Mouse (Mus musculus) megakaryocyte-erythroid progenitor cell, adult 5-6 weeks (primary cell): ENCODE data around the gene Clic1. TPM values are rescaled to one million over a fixed set of nuclear protein-coding genes. Genes with fewer than 3 reads are reported as not detected.

Source experiments
- ATAC-seq: replicated peaks from 2 replicates; pipeline ENCODE4 v1.8.0; 2016; ENCODE audit warnings: mild to moderate bottlenecking, inconsistent platforms; ENCODE audit not compliant: severe bottlenecking, poor library complexity, low FRiP score, low TSS enrichment
- total RNA-seq, 2 experiments: library from RNA; stranded (forward) in 1 of 2; stranded (reverse) in 1 of 2; fragments of 200-1000, 215-1000 nt in 1 of 2; fragments of >200 nt in 1 of 2; fragmentation: Nextera tagmentation in 1 of 2; gene quantifications; 2 replicates each; pipeline ENCODE4 v1.2.3; 2014 to 2017

The Clic1 gene
- total RNA-seq, 2 experiments from 2014 or later: 137 TPM

DNA sequence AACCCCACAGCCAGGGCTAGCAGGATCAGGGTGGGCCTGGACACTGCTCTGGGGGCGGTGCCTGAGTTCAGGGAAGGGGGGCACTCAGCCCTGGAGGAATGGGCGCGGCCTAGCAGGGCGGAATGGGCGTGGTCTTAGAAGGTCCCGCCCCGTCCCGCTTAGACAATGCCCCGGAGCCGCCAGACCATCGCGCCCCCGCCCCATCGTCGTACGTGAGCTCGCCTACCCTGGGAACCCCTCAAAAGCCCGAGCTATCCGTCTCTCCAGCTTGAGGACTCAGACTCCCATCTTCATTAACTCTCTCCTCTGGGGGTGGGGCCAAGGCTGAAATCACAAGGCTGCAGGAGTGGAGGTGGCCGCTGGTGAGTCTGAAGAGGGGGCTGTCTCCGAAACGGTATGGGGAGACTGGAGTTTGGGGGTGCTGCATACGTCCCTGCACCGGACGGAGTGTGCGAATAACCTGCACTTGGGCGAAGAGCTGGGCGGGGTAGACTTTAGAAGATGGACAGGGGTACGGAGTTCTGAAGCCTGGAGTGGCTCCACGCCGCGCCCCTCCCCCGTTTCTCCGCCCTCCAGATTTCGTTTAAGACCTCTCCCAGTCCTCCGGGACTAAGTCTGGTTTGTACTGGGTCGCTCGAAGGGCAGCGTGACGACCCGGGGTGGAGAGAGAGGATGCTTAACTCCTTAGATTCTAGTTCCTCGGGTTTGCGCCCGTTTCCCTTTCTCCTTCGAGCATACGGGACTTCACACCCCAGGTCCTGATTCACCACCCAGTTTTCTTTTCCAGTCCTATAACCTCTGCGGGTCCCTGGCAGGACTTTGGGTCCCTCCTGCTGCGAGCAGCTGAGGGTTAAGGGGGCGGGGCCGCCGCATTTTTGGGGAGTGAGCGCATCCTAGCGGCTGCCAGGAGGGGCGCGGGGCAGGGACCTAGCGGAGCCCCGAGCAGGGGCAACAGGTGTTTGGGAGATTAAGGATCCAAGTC lies 9.4 kb downstream of the Clic1 start, which contains the start of gene Ddah2:
Gene Ddah2 (plus strand): TSS at position 125 of the 982 bp plus-strand sequence.
- ATAC-seq: peak; percentile 58

DNA sequence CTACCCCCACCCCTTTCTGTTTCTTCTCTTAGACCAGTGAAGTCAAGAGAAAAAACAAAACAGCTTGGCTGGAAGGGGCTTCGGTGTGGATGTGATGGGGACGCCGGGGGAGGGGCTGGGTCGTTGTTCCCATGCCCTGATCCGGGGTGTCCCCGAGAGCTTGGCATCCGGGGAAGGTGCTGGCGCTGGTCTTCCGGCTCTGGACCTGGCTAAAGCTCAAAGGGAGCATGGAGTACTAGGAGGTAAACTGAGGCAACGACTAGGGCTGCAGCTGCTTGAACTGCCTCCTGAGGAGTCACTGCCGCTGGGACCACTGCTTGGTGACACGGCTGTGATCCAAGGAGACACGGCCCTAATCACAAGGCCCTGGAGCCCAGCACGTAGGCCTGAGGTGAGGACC lies 10.3 kb downstream of the Clic1 start:
- no peak for ATAC-seq

DNA sequence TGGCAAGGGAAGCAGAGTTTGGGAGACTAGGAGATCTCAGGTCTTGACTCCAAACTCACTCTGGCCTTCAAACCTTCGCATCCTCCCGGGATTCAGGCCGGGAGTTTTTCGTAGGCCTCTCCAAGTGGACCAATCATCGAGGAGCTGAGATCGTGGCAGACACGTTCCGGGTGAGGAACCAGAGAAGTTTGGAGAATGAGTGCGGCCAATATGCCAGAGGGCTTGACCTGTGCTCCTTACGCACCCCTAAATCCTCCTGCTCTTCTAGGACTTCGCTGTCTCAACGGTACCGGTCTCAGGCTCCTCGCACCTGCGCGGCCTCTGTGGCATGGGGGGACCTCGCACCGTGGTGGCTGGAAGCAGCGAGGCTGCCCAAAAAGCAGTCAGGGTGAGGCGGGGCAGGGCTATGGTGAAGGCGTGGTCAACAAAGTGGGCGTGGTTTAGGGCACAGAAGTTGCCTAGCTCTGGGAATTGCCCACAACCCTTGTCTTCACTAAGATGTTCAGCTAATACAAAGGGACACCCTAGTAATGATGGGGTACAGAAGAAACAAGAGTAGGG lies 11.1 kb downstream of the Clic1 start:
- ATAC-seq: no peak

DNA sequence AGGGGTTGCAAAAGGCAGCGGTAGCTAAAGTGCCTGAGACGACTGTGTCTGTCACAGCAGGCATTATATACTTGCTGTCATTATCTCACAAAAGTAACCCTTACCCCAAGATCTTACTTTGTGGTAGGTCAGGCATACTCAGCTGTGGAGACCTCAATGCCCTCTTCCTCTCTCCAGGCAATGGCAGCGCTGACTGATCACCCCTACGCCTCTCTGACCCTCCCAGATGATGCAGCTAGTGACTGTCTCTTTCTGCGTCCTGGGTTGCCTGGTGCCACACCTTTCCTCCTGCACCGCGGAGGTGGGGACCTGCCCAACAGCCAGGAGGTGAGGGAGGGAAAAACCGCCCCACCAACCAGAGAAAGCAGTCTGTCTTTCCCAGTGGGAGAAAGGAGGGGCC lies 11.5 kb downstream of the Clic1 start:
- ATAC-seq: no peak

DNA sequence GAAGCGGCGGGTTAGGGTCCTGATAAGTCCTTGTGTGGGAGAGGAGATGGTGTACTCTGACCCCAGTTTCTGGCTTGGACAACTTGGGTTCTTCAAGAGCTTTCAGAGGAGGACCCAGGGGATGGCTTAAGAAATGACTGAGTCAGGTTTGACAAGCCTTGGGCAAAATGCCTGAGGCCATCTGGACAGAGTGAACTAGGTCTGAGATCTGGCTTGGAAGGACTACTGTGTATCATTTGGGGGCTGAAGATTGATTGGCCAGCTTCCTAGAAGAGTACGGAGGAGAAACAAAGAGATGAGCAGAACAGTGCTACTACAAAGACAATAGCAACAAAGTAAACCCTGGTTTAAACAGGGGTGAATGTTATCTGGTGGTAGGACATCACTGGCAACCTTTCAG lies 13.7 kb downstream of the Clic1 start:
- ATAC-seq: no peak

DNA sequence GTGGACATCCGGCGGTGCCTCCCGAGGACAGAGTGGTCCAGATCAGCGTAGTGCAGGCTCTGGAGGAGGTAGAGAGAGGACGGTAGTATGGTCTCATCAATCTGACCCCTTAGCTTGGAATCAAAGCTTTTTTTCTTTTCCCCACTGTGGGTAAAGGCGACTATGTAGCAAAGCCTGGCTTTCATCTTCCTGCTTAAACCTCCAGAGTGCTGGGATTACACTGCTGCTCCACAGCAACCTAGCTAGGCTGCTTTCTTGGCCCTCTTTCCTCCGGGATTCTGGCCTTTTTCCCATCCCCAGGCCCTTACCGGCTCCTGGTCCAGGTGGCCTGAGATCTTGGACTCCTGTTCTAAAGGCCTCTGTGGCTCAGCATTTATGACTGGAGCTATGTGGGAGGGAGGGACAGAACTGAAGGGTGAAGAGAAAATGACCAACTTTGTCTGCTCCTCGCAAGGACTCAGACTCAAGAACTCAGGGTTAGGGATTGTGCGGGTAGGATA lies 14.7 kb downstream of the Clic1 start:
- no peak for ATAC-seq

DNA sequence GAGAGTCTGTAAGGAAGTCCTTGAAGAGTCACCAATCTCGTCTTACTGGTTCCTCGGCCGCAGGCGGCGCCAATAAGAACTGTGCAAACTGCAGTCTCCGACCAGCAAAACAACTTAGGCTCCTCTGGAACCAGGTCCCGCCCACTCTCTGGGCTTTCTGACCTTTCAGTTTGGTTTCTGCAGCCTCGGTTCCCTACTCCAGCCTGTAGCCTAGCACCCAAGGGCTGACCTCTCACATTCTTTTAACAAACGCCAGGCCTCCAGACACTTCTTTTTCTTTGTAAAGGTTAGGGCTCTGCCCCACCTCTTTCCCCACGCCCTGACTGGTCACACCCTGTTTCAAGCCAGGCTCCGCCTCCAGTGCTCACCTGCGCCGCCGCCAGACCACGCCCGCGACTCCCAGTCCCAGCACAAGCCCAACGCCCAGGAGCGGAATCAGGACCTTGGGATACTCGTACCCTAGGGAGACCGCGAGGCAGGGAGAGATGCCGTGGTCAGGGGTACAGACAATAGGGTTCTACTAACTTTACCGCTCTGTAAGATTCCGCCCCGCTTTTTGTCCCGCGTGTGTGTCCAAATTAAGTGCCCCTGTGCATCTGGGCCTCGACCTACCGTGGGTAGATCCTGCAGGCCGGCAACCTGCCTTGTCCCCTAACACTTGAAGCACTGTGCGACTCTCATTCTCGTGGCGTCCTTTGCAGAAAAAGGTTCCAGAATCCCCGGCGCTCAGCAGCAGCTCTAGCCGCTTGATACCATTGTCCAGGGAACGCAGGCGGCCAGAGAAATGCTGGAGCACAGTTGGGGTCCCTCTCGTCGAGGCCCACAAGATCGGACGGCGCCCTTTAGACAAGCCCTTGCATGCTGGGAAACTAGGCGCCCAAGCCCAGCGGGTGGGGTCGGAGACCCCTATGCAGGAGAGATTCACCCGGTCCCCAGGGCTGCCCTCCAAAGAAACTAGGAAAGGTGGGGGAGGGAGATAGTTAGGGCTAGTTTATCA lies 15.5 kb downstream of the Clic1 start, which contains the start of gene Ly6g6c:
Gene Ly6g6c (plus strand): TSS at position 438 of the 997 bp plus-strand sequence.
- 0 out of 2 replicates have a peak, but pooled peaks have one; percentile 12 for ATAC-seq

DNA sequence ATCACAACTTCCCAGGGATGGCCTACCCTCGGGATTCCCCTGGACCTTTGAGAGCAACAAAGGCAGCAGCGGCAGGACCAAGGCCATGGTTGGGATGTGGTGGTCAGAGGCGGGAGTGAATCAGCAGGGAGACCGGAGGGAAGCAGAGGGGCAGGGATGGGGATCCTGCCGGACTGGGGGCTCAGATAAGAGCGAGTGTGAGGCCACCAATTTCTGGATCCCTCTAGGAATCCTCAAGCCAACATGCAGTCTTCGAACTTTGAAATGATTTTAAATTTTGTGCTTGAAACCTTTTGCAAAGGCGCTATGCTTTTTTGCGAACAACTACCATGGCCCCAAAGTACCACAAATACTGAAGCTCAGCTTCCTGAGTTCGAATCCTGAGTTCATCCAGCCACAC lies 16.3 kb downstream of the Clic1 start, which contains the start of gene Mpig6b:
Gene Mpig6b (minus strand): TSS at position 101 of the 400 bp plus-strand sequence.
- no peak for ATAC-seq

DNA sequence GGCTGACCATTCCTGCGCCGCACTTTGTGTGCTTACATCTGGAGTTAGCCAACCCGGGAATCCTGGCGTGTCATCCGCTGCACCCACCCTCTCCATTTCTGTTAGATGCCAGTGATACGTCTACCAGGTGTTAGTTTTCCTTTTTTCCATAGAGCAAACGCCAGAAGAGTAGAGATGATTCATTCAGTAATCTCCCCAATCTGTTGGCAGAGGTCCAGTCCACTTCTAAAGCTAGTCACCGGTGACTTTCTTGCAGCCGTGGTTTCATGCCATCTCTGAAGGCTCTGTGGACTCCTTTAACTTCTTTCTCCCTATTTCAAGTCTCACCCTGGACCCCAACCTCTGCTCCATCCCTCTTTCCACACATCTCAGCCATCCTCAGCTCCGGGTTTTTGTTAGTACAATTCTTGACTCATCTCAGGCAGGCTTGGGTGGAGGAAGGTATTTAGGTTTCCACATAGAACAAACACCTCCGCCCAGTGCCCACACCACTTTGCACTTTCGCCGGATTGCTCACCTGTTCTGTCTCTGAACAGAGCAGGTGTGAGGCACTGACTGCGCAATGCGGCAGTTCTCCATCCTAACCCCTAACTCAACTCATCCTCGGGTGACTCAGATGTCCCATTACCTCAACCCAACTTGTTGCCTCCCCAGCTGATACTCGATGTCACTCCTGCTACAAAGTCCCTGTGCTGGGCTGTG lies 18.6 kb downstream of the Clic1 start:
- ATAC-seq: no peak

DNA sequence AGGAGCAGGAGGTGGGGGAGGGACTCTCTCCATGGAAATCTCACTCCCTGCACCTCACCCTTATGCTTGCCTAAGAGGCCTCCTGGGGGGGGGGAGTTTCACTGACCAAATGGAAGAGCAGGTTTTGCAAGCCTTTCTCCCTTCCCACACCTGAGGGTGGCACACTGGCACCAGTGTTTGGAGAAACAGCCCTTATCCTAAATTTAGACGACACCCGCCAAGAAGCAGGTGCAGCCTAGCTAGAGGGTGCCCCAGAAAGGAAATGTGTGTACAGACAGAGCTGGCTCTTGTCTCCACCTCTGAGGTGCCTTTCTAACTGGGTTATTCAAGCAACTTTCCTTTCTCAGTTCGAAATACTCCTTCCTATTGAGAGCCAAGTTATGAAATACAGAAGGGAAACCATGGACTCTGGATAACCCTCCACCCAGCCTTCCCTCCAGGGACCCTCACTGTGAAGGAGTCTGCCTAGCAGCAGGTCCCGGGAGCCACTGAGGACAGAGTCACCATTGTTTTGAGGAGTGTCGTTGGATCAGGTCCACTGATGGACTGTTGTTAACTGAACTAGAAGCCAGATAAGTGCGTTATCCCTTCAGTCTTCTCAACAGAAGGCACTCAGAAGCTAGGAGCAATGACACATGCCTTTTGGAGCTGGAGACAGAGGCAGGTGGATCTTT lies 20.9 kb downstream of the Clic1 start:
- ATAC-seq: 0 out of 2 replicates have a peak, but pooled peaks have one; percentile 22

DNA sequence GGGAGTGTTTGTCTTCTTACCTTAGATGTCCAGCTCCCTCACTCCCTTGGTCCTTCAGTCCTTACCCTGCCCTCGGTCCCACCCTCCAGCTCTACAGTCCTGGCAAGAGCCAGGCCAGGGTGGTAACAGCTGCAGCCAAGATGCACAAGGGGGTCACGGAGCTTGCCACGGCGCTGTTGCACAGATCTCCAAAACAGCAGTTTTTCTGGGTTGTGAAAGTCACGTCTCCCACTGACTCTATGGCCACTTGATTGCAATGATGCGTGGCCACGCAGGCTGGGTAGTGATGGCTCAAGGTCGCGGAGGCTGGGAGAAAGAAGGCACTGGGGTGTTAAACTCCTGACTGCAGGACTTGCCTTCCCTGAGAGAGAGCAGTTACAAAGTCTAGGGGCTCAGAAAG lies 21.7 kb downstream of the Clic1 start:
- ATAC-seq: no peak

DNA sequence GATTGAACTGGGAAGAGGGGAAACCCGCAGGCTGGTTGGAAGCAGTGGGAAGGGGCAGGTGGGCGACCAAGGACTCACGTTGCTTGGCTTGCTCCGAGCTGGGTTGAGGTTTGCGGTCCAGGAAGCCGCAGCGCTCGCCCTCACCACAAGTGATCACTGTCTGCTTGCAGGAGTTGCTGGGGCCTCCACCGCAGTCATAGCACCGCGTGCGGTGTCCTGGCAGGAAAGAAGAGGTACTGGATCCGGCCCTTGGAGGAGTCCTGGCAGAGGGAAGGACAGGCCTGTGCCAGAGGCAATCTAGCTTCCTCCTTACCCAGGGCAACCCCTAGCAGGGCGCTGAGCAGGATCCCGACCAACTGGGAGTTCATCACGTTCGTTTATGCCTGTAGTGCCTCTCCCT lies 24.3 kb downstream of the Clic1 start:
- ATAC-seq: no peak

DNA sequence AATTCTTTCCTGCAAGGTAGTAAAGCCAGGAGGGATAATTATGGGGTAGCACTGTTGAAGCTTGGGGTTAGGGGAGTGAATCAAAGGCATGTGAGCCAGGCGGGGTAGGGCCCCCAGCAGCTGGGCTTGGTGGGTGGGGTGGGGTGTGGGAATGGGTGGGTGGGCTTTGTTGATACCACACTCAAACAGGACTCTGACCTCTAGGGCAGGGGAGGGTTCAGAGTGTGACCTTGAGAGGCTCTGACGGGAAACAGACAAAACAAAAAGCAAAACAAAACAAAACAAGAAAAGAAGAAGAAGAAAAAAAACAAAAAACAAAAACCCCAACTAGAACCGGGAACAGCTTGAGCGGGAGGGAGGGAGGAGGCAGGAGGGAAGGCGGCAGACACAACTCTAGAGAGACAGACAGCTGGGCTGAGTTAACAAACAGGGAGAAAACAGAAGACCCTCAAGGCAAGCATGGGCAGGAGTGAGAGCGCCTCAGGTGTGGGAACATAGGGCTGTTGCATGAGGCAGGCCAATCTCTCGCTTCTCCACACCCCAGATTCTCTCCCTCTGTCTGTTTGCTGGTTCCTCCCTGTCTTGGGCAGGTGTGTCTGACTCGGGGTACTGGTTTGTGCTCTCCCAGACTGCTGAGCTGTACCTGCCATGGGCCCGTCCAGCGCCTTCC lies 26.9 kb downstream of the Clic1 start, which contains the start of gene Ly6g6e:
Gene Ly6g6e (plus strand): TSS at position 396 of the 670 bp plus-strand sequence.
- no peak for ATAC-seq

DNA sequence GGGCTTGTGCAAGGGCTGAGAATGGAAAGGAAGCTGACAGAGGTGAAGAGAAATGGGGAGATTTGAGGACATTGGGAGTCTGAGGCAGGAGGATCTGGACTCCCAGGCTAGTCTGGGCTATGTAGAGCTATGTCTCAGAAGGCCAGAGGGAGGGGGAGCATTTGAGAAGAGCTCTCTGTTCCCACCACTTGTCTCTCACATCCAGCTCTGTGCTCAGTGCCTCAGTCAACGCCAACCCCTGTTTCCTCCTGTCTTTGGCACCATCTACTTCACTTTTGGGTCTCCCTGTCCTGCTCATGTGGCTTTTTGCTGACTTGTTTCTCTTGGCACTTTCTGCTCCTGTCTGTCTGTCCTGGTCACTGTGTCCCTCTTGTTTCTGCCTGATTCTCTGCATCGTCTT lies 27.5 kb downstream of the Clic1 start:
- no peak for ATAC-seq

DNA sequence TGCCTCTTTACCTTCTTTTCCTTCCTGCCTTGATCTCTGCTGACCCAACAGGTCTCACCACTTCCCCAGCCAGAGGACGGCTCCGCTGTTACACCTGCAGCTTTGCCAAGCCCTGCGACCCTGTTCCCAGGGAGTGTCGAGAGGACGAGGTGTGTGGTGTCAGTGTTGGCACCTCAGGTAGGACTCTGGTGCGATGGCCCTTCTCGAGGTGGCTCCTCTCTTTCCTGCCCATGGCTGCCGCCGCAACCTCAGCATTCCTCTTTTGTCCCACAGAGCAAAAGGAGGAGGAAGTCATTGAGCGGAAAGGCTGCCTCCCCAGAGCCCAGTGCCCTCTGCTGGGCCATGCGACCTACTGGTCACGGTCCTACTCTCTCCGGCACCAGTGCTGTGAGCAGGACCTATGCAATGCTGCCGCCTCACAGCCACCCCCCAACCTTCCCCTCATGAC lies 28.0 kb downstream of the Clic1 start, which contains the start of gene Ly6g6d:
Gene Ly6g6d (minus strand): TSS at position 280 of the 448 bp plus-strand sequence.
- no peak for ATAC-seq

DNA sequence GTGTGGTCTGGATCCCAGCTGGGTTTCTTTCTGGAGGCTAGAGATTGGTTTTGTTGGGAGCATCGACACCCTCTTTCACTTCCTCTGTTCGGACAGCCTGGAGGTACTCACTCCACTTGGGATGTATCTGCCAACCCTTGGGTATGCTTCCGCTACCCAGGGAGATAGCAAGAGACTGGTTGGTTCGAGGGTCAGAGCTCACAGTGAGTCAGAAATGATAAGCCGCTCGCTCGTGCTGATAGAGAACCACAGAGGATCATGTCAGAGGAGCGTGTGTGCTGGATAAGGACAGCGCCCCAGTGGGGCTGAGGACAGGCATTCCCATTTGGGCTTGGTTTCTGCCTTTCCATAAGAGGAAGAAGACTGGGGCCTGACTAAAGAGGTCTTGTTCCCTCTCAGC lies 30.0 kb downstream of the Clic1 start:
- peak; percentile 93 for ATAC-seq

DNA sequence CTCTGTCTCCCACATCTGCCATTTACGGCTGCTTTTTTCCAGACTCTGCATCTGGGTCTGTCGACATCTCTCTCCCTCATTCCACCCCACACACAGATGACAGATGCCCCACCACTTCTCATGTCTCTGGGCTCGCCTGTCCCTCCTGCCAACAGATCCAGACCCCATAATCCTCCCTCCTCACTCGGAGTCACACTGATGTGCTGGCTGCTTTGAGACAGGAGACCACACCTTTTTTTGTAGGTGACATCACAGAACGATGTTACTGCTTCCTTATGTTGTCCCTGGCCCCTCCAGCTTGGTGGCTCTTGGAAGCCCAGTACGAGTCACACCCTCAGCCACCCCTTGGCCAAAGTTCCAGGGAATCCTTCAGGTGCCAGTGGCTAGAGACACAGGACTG lies 30.5 kb downstream of the Clic1 start:
- ATAC-seq: peak; percentile 29
